Mouse (Mus musculus): Measurements from ENCODE around the gene Crmp1.

DNA sequence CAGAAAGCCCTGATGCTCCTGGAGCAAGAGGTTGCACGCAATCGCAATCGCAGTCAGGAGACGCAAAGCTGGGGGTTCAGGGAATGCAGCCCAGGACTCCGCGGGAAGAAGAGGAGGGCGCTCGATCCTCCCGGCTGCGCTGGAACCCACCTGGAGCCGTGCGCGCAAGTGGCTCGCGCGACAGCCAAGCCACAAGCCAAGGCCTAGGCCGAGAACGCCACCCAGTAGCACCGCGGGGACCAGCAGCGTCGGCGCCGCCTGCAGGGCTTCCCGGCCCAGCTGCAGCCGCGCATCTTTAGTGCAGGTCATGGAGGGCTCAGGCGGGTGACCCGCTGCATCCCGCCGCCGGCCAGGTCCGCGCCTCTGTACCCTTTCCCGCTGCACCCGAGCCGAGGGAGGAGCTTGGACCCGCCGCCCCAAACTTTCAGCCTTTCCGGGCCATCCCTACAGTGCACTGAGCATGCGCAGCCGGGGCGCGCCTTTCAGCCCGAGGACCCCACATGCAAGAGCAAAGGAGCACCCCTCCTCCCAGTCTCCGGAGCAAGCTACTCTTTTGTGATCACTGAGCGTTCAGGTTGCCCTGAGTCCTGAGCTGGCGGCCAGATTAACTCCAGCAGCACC, 94.9 kb downstream of the Crmp1 start, which contains the start of gene Evc:
- TF ChIP-seq CTCF (IDR thresholded peaks at IDR 0.05; ENCODE audit: borderline replicate concordance, insufficient read depth, low read depth, low read length): no peak
- no peak for TF ChIP-seq POLR2A (IDR thresholded peaks at IDR 0.05; ENCODE audit: borderline replicate concordance, insufficient read depth, low read length)
